Mouse (Mus musculus) neural tube, embryonic 12.5 days (tissue): ENCODE results near the gene Gm8773. TPM values are rescaled to one million over a fixed set of nuclear protein-coding genes. Genes with fewer than 3 reads are reported as not detected.

Experiments
- ATAC-seq: fragments of 200-750 bp; cut with Nextera tagmentation; 2 replicates; pipeline ENCODE4 v1.8.0; 2017; ENCODE audit warnings: low read depth, mild to moderate bottlenecking, moderate TSS enrichment, moderate library complexity; ENCODE audit not compliant: low FRiP score
- H3K27ac ChIP-seq: fragments of 300-500 bp; sonication (generic); 2 replicates; pipeline ENCODE4 v1.5.1; 2016
- H3K27me3 ChIP-seq: fragments of 300-500 bp; sonication (generic); replicated peaks from 2 replicates; pipeline ENCODE4 v1.6.1; 2016; ENCODE audit warnings: mild to moderate bottlenecking
- H3K36me3 ChIP-seq: fragments of 300-500 bp; sonication (generic); 2 replicates; pipeline ENCODE4 v1.6.1; 2016; ENCODE audit warnings: mild to moderate bottlenecking
- H3K4me1 ChIP-seq: fragments of 300-500 bp; sonication (generic); 2 replicates; pipeline ENCODE4 v1.6.1; 2016
- H3K4me2 ChIP-seq: fragments of 300-500 bp; sonication (generic); replicated peaks from 2 replicates; pipeline ENCODE4 v1.6.1; 2016; ENCODE audit warnings: mild to moderate bottlenecking
- H3K4me3 ChIP-seq: fragments of 300-500 bp; sonication (generic); 2 replicates; pipeline ENCODE4 v1.5.1; 2016
- H3K9ac ChIP-seq: fragments of 300-500 bp; sonication (generic); 2 replicates; pipeline ENCODE4 v1.6.1; 2016; ENCODE audit warnings: mild to moderate bottlenecking
- H3K9me3 ChIP-seq: fragments of 300-500 bp; sonication (generic); 2 replicates; pipeline ENCODE4 v1.6.1; 2016; ENCODE audit warnings: mild to moderate bottlenecking
- WGBS: fragments of 180-500 bp; shearing (Covaris S2); methylation state at CpG from one replicate; pipeline ENCODE4 v1.1.7; 2016; 5-methylcytosine and 5-hydroxymethylcytosine counted together
- polyA plus RNA-seq: library from polyadenylated mRNA; unstranded; fragments of >200 nt; fragmentation: Nextera tagmentation; extraction: Ambion mirVana; gene quantifications from 2 replicates; pipeline ENCODE4 v1.2.1, GENCODE M21; 2016

The Gm8773 gene
- 6.3 and 7.3 TPM in 2 replicates for polyA plus RNA-seq

DNA sequence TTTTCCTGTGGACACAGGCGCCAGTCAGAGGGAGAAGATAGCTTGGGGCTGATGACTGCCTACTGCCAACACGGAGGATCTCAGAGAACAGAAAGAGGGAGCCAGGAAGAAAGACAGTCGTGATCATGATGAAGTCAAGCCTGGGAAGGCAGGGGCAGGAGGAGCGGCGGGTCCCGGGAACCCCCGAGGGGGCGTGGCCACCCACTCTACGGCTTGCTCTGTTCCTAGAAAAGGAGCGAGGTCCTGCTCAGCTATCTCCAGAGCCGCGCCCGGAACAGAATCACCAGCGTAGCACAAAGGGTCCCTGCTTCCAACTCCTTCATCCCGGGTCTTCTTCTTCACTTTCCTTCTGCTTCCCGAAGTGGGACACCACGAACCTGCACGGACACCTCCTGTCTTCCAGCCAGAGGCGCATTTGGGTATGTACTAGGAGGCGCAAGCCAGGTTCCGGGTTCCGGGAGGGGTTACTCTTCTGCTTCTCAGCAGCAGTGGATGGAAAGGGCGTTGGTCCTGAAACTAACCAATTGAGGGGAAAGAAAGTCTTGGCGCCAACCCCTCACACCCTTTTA, at the start of gene Gm8773:
Gm8773 (plus strand) TSS at position 51 of the 569 bp plus-strand sequence.
- Histone ChIP-seq H3K9me3 (no peaks in the 10 kb centered on the region), H3K4me2 (peak within 1 kb of the TSS; percentile 85), H3K9ac (peak within 1 kb of the TSS; percentile 48), H3K36me3 (no peaks in the 10 kb centered on the region), H3K27ac (no peak within 1 kb of the TSS), H3K4me1 (no peaks in the 10 kb centered on the region), H3K27me3 (peaks cover 2% of the 10 kb centered on the region; the same call in 1 of the 2 replicates), H3K4me3 (peak within 1 kb of the TSS; percentile 50)
- ATAC-seq = peak; percentile 87
- WGBS = under 1% methylated on average over 24 of the region's 24 CpGs

GRCm38 (mm10) chr5:5533656-5534420, 39.8 kb upstream of the Gm8773 start:
- H3K27ac ChIP-seq = no peak overlapping the region
- 92% methylated on average over 3 of the region's 3 CpGs for WGBS
- no peak for ATAC-seq
- H3K4me3 ChIP-seq = no peak overlapping the region
- no peak overlapping the region for H3K4me2 ChIP-seq
- H3K9me3 ChIP-seq = no peaks in the 10 kb centered on the region
- no peaks in the 10 kb centered on the region for H3K4me1 ChIP-seq
- H3K9ac ChIP-seq = no peak overlapping the region
- H3K36me3 ChIP-seq = peaks cover 13% of the 10 kb centered on the region
- no peaks in the 10 kb centered on the region for H3K27me3 ChIP-seq

DNA sequence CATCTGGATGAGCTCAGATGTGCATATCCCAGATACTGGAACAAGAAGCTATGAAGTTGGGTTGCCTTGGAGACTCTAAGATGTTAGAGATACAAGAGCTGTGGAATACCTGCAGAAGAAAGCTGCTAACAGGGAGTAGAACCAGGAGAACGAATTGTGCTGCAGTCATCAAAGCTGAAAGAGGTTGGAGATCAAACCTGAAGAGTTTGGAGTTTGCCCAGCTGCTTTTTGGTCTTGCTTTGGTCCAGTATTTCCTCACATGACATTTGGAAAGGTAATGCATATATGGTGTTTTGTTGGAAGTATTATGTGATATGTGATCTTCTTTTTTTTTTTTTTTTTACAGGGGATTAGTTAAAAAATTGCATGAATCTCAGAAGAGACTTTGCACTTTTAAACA, 37.5 kb upstream of the Gm8773 start:
- 94% methylated on average over 1 of the region's 1 CpGs for WGBS
- Histone ChIP-seq H3K9ac (no peak overlapping the region), H3K36me3 (peaks cover 25% of the 10 kb centered on the region), H3K4me3 (no peak overlapping the region), H3K4me1 (no peaks in the 10 kb centered on the region), H3K27ac (no peak overlapping the region), H3K4me2 (no peak overlapping the region), H3K9me3 (no peaks in the 10 kb centered on the region), H3K27me3 (no peaks in the 10 kb centered on the region)
- no peak for ATAC-seq

DNA sequence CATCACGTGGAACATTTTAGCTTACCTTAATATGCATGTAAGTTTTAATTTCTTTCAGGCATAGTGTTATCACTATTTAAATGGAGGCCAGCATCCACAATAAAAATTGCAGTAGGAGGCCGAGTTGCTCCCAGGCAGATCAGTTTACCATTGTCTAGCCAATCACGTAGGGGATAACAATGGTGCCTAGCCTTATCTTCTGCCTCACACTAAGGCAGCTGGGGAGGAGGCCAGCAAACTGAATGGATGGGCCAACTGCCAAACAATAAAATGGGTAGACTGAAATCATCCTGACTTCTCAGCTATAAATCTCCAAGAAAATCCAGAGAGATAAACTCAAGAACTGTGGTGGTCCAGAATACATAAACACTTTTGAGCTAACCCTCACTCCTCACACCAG, 33.8 kb upstream of the Gm8773 start:
- Histone ChIP-seq H3K4me3 (no peak overlapping the region), H3K9ac (no peak overlapping the region), H3K27me3 (no peaks in the 10 kb centered on the region), H3K36me3 (peaks cover 49% of the 10 kb centered on the region), H3K27ac (no peak overlapping the region), H3K9me3 (no peaks in the 10 kb centered on the region), H3K4me1 (no peaks in the 10 kb centered on the region), H3K4me2 (no peak overlapping the region)
- WGBS = 75% methylated on average over 3 of the region's 3 CpGs
- no peak for ATAC-seq

GRCm38 (mm10) chr5:5540385-5540784, 33.2 kb upstream of the Gm8773 start:
- Histone ChIP-seq H3K27me3 (no peaks in the 10 kb centered on the region), H3K36me3 (peaks cover 49% of the 10 kb centered on the region), H3K4me2 (no peak overlapping the region), H3K27ac (no peak overlapping the region), H3K9ac (no peak overlapping the region), H3K4me1 (no peaks in the 10 kb centered on the region), H3K9me3 (no peaks in the 10 kb centered on the region), H3K4me3 (no peak overlapping the region)
- ATAC-seq = no peak
- 80% methylated on average over 3 of the region's 3 CpGs for WGBS

GRCm38 (mm10) chr5:5551110-5551509, 22.5 kb upstream of the Gm8773 start:
- WGBS = 82% methylated on average over 1 of the region's 1 CpGs
- peaks cover 57% of the 10 kb centered on the region for H3K36me3 ChIP-seq
- ATAC-seq = no peak
- no peak overlapping the region for H3K9ac ChIP-seq
- H3K9me3 ChIP-seq = no peaks in the 10 kb centered on the region
- H3K4me1 ChIP-seq = no peaks in the 10 kb centered on the region
- no peak overlapping the region for H3K4me2 ChIP-seq
- H3K4me3 ChIP-seq = no peak overlapping the region
- no peaks in the 10 kb centered on the region for H3K27me3 ChIP-seq
- H3K27ac ChIP-seq = no peak overlapping the region

DNA sequence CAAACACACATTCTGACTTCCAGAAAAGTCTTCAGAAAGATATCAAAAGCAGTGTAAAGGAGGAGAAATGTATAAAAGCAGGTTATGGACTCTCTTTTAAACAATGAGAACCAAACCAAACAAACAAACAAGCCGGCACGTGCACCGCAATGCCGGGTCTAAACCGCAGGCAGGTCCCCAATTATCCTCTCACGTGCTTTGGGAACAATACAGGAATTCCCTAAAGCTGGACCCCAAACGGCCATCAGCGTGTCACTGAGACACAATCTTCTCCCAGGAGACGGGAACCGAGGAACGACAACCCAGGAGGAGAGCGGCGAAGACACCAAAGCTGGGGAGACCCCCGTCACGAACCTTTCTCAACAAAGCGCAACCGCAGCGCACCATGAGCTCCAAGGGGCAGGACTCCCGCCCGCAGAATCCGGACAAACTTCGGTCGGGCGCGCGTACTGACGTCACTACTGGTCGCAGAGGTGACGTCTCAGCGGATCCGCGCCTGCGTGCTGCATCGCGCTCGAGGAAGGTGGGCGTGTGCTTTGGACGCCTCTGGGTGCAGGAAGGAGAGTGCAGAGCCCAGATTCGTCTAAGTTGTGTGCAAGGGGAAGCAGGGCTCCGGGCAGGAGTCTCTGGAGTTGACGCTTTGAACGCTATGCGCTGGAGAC, 14.4 kb upstream of the Gm8773 start, which contains the start of gene Gtpbp10:
Gtpbp10 (minus strand) TSS at position 460 of the 662 bp plus-strand sequence.
- Histone ChIP-seq H3K27me3 (no peaks in the 10 kb centered on the region), H3K27ac (no peak within 1 kb of the TSS), H3K9ac (peak within 1 kb of the TSS; percentile 53), H3K4me2 (peak within 1 kb of the TSS; percentile 66), H3K36me3 (peaks cover 11% of the 10 kb centered on the region), H3K4me3 (peak within 1 kb of the TSS; percentile 50), H3K9me3 (no peaks in the 10 kb centered on the region), H3K4me1 (0 out of 2 replicates have a peak, but pooled peaks cover 5% of the 10 kb centered on the region)
- peak; percentile 100 for ATAC-seq
- under 1% methylated on average over 43 of the region's 43 CpGs for WGBS

DNA sequence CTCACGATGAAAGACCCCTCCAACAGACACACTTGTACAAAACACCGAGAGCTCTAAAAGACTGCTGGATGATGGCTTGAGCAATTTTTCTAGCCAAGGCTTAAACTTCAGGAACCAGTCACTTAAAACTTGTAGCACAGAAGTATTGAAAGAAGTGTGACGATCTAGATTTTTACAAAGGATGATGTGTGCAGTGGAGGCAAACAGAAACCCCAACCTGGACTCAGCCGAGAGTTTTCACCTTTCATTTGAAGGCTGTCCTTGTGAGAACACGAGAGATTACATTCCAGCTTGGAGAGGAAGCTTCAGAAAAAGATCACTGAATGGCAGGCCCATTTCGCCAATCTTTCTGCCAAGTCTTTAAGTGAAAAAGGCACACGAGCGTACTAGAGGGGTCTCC, 13.8 kb upstream of the Gm8773 start:
- WGBS = 52% methylated on average over 8 of the region's 8 CpGs
- H3K27ac ChIP-seq = no peak overlapping the region
- H3K9me3 ChIP-seq = no peaks in the 10 kb centered on the region
- peak overlapping the region; percentile 66 for H3K4me2 ChIP-seq
- no peaks in the 10 kb centered on the region for H3K27me3 ChIP-seq
- H3K4me3 ChIP-seq = peak overlapping the region; percentile 50
- peaks cover 5% of the 10 kb centered on the region for H3K36me3 ChIP-seq
- no peak; the same call in 1 of the 2 replicates for ATAC-seq
- H3K4me1 ChIP-seq = 0 out of 2 replicates have a peak, but pooled peaks cover 5% of the 10 kb centered on the region
- peak overlapping the region; percentile 53 for H3K9ac ChIP-seq

GRCm38 (mm10) chr5:5561041-5561706, 12.4 kb upstream of the Gm8773 start:
- H3K9ac ChIP-seq = no peak overlapping the region
- no peak overlapping the region for H3K4me2 ChIP-seq
- H3K4me3 ChIP-seq = no peak overlapping the region
- no peaks in the 10 kb centered on the region for H3K36me3 ChIP-seq
- no peak for ATAC-seq
- 0 out of 2 replicates have a peak, but pooled peaks cover 5% of the 10 kb centered on the region for H3K4me1 ChIP-seq
- no peak overlapping the region for H3K27ac ChIP-seq
- H3K27me3 ChIP-seq = no peaks in the 10 kb centered on the region
- WGBS = 77% methylated on average over 4 of the region's 4 CpGs
- H3K9me3 ChIP-seq = no peaks in the 10 kb centered on the region

- Histone ChIP-seq H3K27me3 (no peaks in the 10 kb centered on the region), H3K9me3 (no peaks in the 10 kb centered on the region), H3K4me3 (no peak overlapping the region), H3K9ac (no peak overlapping the region), H3K36me3 (no peaks in the 10 kb centered on the region), H3K27ac (no peak overlapping the region), H3K4me1 (0 out of 2 replicates have a peak, but pooled peaks cover 5% of the 10 kb centered on the region), H3K4me2 (no peak overlapping the region)
- WGBS = 76% methylated on average over 3 of the region's 3 CpGs
- no peak for ATAC-seq
Observed at GRCm38 (mm10) chr5:5562435-5562834, 11.2 kb upstream of the Gm8773 start.

DNA sequence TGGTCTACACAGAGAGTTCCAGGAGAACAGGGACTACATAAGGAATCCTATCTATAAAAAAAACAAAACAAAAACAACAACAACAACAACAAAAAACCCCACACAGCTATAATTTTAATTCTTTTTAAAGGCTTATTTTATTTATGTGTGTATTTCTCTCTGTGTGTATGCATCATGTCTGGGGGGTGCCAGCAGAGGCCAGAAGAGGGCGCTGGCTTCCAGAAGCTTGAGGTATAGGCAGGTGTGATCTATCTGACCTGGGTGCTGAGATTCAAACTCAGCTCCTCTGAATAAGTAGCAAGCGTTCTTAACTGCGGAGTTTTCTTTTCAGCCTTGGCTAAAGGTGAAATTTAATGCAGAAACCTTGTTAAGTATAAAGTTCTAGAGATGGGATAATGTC, 14.1 kb downstream of the Gm8773 start:
- H3K4me1 ChIP-seq = no peaks in the 10 kb centered on the region
- H3K9ac ChIP-seq = no peak overlapping the region
- H3K27me3 ChIP-seq = no peaks in the 10 kb centered on the region
- ATAC-seq = no peak
- H3K4me3 ChIP-seq = no peak overlapping the region
- H3K4me2 ChIP-seq = no peak overlapping the region
- no peaks in the 10 kb centered on the region for H3K9me3 ChIP-seq
- H3K27ac ChIP-seq = no peak overlapping the region
- 89% methylated on average over 3 of the region's 3 CpGs for WGBS
- no peaks in the 10 kb centered on the region for H3K36me3 ChIP-seq

- Histone ChIP-seq H3K9me3 (no peaks in the 10 kb centered on the region), H3K27ac (no peak overlapping the region), H3K4me1 (no peaks in the 10 kb centered on the region), H3K4me3 (no peak overlapping the region), H3K27me3 (no peaks in the 10 kb centered on the region), H3K4me2 (no peak overlapping the region), H3K9ac (no peak overlapping the region), H3K36me3 (no peaks in the 10 kb centered on the region)
- 43% methylated on average over 3 of the region's 3 CpGs for WGBS
- ATAC-seq = no peak
Observed at GRCm38 (mm10) chr5:5610540-5610939, 36.9 kb downstream of the Gm8773 start.
